Mouse (Mus musculus): ENCODE data around the gene Krt1. TPM values are rescaled to one million over a fixed set of nuclear protein-coding genes. Genes with fewer than 3 reads are reported as not detected.

Gene Krt1
- total RNA-seq, 2 experiments from 2014 or later: 4.4 to 4.5 TPM

DNA sequence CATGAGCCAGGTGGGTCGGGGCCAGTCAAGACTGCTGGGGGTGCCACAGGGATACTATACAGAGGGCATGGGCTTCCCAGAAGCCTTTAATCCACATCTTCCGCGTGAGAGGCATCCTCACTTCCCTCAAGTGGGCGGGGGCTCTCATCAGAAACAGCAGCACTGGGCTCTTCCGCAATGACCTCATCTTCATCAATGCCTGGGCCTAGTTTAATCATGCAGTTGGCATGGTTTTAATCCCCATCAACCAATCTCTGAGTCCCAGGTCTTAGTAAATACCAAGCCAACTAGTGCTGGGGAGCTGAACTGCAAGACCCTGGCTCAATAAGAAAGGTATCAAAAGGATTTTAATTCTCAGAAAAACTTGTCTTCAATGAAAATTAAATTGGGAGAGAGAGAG is 21.2 kb downstream of the Krt1 start:
- intact Hi-C loops (cut with DNase I): no loop called here
- no peak for DNase-seq (ENCODE audit: extremely low spot score in 1 of 2, low spot score in 2 of 2)

DNA sequence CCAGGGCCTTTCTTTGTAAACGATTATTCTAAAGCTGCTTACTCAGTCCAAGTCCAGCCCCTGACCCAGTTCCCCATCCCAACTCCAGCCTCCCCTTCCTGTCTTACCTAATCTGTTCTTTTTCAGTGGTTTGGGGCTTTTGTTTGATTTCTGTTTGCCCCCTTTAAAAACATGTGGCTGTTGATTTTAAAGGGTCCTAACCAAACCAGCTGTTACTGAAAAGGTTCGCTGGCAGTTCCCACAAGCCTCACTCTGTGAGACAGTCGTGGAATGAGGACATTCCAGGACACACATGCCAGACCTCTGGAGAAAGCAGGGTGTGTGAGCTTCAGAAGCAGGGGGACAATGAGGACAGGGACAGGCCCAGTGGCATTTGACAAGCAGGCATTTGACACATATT is 28.8 kb downstream of the Krt1 start:
- no peak for DNase-seq (ENCODE audit: extremely low spot score in 1 of 2, low spot score in 2 of 2)
- intact Hi-C loops (cut with DNase I): no loop called here

DNA sequence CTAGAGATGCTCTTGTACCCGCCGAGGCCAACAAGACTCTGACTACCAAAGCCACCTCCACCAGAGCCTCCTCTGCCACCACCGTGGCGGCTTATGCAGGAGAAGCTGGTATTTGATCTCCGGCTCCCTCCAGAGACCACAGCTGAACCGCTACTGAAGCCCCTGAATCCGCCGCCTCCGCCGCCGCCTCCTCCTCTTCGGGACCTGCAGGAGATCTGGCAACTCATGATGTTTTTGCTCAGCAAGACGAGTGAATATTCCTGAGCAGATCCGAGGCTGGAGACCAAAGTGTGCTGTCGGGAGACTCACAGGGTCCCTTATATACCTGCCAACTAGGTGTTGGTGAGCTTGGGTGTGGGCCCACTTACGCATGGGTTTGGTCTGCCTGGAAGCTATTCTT is 32.7 kb downstream of the Krt1 start, which contains the start of gene Krt2:
Gene Krt2 (minus strand): TSS at position 295 of the 400 bp plus-strand sequence.
- intact Hi-C loops (cut with DNase I): no loop called here
- DNase-seq (ENCODE audit: extremely low spot score in 1 of 2, low spot score in 2 of 2): no peak

DNA sequence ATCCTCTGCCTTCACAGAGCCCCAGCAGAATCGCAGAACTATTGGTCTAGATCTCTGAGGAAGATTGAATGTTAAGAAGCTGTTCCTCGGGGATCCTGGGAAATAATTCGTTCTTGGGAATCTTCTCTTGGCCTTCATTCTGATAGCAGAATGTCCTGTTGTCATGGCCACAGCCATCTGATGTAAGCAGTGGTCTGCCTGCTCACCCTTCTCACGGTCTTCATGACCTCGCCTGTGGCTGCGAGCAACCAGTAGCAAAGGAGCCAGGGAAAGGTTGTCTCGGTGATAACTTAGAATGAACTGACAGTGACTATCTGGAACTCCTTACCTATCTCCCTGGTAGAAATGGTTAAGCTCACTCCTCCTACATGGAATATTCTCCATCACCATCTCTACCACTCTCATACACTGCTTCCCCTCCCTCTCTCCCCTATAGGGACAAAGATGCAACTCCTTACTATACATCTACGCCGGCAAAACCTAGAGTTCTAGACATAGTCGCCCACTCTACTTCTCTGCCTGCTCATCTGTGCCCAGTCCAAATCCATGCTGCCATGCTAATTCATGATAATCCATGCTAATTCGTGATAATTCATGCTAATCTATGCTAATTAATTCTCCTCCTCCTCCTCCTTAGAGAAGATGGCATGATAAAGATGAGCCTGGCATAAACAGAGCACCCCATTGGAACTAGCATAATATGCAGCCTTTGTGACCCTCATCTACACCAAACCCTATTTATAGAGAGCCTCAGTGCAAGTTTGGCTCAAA is 47.4 kb downstream of the Krt1 start:
- intact Hi-C loops (cut with DNase I): no loop called here
- DNase-seq (ENCODE audit: extremely low spot score in 1 of 2, low spot score in 2 of 2): peak in 1 of 2 experiments; percentile 28

DNA sequence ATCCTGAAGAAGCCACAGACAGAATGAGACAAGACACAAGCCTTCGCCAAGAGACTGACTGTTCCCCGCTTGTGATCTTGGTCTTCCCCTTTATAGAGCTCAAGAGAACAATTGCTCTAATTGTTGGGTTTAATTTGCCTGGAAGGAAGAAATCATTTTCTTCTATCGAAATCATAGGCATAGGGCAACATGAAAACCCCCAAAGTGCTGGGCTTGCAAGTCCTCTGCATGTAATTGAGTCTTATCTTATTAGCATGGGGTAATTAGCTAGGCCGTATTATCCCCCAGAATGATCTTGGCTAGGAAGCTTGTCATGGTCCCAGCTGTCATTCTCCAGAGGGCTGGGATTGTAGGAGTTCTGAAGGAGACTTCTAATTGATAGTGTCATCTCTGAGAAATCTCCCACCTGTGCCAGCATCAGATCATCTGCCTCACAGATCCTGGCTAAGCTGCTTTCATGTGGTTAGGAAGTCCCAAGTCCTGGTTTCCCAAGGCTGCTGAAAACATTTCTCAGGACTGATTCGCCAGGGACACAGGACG is 48.2 kb downstream of the Krt1 start, which contains the start of gene Krt73:
Gene Krt73 (minus strand): TSS at position 51 of the 540 bp plus-strand sequence.
- intact Hi-C loops (cut with DNase I): no loop called here

More for the DNA sequence above, 48.2 kb downstream of the Krt1 start, which contains the start of gene Krt73:
- no peak for DNase-seq (ENCODE audit: extremely low spot score in 1 of 2, low spot score in 2 of 2)

Small RNA genes within 50 kb of the gene (microRNA-seq; reads per million reads assigned to microRNA genes)
- gene Gm44356: not detected

Other genes with a start within 250 kb of the Krt1 start
- gene Gm5414, start 222.6 kb downstream of the Krt1 start, total RNA-seq (2021): not detected
- gene Gm5478, start 203.4 kb downstream of the Krt1 start, total RNA-seq (2021): not detected
- not detected for gene Krt6b, start 170.5 kb downstream of the Krt1 start, total RNA-seq (2021)
- gene Krt6a, start 156.5 kb downstream of the Krt1 start, total RNA-seq (2021): not detected
- gene Krt5, start 137.9 kb downstream of the Krt1 start, total RNA-seq (2021): not detected
- gene Krt71, start 107.7 kb downstream of the Krt1 start, total RNA-seq (2021): not detected
- not detected for gene Krt72, start 64.3 kb downstream of the Krt1 start, total RNA-seq (2021)
- 1 to 10 TPM; 1.0 to 1.6 TPM for gene Krt73, start 48.4 kb downstream of the Krt1 start, total RNA-seq (2021)
- gene Krt2, start 32.6 kb downstream of the Krt1 start, total RNA-seq (2021): under 1 TPM; 0.16 to 0.34 TPM
- 10 to 100 TPM; 13.1 to 17.9 TPM for gene Krt77, start 18.9 kb upstream of the Krt1 start, total RNA-seq (2021)
- gene Krt76, start 42.1 kb upstream of the Krt1 start, total RNA-seq (2021): not detected
- not detected for gene Krt4, start 73.9 kb upstream of the Krt1 start, total RNA-seq (2021)
- gene Krt79, start 89.5 kb upstream of the Krt1 start, total RNA-seq (2021): not detected
- gene Krt78, start 103.5 kb upstream of the Krt1 start, total RNA-seq (2021): under 1 TPM in 1 of 2 experiments, not detected in 1; 0.09 TPM
- gene Krt8, start 153.7 kb upstream of the Krt1 start, total RNA-seq (2021): not detected
- gene Krt18, start 177.4 kb upstream of the Krt1 start, total RNA-seq (2021): under 1 TPM in 1 of 2 experiments, not detected in 1; 0.77 TPM
- 100 to 1,000 TPM; 176 to 177 TPM for gene Eif4b, start 223.0 kb upstream of the Krt1 start, total RNA-seq (2021)
- 10 to 100 TPM; 12.2 to 13.1 TPM for gene Tns2, start 249.6 kb upstream of the Krt1 start, total RNA-seq (2021)